Mouse (Mus musculus) E14TG2a.4 (cell line): ENCODE measurements around the gene A430078G23Rik.

ENCODE experiments used
- CTCF ChIP-seq: conservative IDR thresholded peaks from 2 replicates; pipeline ENCODE4 v1.5.1; 2014; ENCODE audit warnings: low read length
- POU5F1 ChIP-seq: IDR thresholded peaks from 2 replicates; pipeline ENCODE4 v1.6.1; 2014; ENCODE audit warnings: low read length, borderline replicate concordance

GRCm38 (mm10) chr8:3425217-3425616 is 72.0 kb downstream of the A430078G23Rik start:
- TF ChIP-seq CTCF (no peak), POU5F1 (no peak)
